Mouse (Mus musculus): ENCODE results near the gene Slc27a3. TPM values are rescaled to one million over a fixed set of nuclear protein-coding genes. Genes with fewer than 3 reads are reported as not detected.
"Not testable (repeated sequence)": the region's sequence is repeated elsewhere in the genome, so short reads cannot be mapped to it uniquely, and the experiment has no call there.

Slc27a3 gene
- polyA plus RNA-seq, 1 experiment from 2014 or later: 5.7 TPM

- Histone ChIP-seq H3K27me3 (ENCODE audit: control insufficient read depth, insufficient read depth, low read length) (no peaks in the 10 kb centered on the region), H3K4me2 (no peak overlapping the region), H3K27ac (ENCODE audit: low read depth, low read length) (no peak overlapping the region), H3K4me1 (ENCODE audit: control insufficient read depth, insufficient read depth, low read length) (no peaks in the 10 kb centered on the region), H3K9me3 (replicated peaks; ENCODE audit: control insufficient read depth, low read length) (no peaks in the 10 kb centered on the region), H3K9ac (ENCODE audit: low read depth, low read length) (no peak overlapping the region), H3K4me3 (ENCODE audit: low read depth, low read length) (no peak overlapping the region), H3K36me3 (ENCODE audit: control insufficient read depth, insufficient read depth, low read length) (peaks cover 31% of the 10 kb centered on the region)
- 95% methylated on average over 4 of the region's 4 CpGs for WGBS (ENCODE audit: insufficient replicate concordance)
- ATAC-seq (replicated peaks; ENCODE audit: insufficient number of reproducible peaks, low FRiP score, low TSS enrichment): no peak
Observed at GRCm38 (mm10) chr3:90347847-90348246, 41.9 kb downstream of the Slc27a3 start.

GRCm38 (mm10) chr3:90342853-90343252, 46.9 kb downstream of the Slc27a3 start:
- not testable (repeated sequence) for H3K9me3 ChIP-seq (replicated peaks; ENCODE audit: control insufficient read depth, low read length); H3K4me3 ChIP-seq (ENCODE audit: low read depth, low read length); ATAC-seq (replicated peaks; ENCODE audit: insufficient number of reproducible peaks, low FRiP score, low TSS enrichment); H3K27me3 ChIP-seq (ENCODE audit: control insufficient read depth, insufficient read depth, low read length); H3K9ac ChIP-seq (ENCODE audit: low read depth, low read length); H3K27ac ChIP-seq (ENCODE audit: low read depth, low read length); H3K4me2 ChIP-seq; H3K4me1 ChIP-seq (ENCODE audit: control insufficient read depth, insufficient read depth, low read length)
- peaks cover 17% of the 10 kb centered on the region for H3K36me3 ChIP-seq (ENCODE audit: control insufficient read depth, insufficient read depth, low read length)
- WGBS (ENCODE audit: insufficient replicate concordance): 64% methylated on average over 2 of the region's 2 CpGs

- H3K36me3 ChIP-seq (ENCODE audit: control insufficient read depth, insufficient read depth, low read length): peaks cover 11% of the 10 kb centered on the region
- no peaks in the 10 kb centered on the region for H3K9me3 ChIP-seq (replicated peaks; ENCODE audit: control insufficient read depth, low read length)
- H3K9ac ChIP-seq (ENCODE audit: low read depth, low read length): no peak overlapping the region
- H3K27me3 ChIP-seq (ENCODE audit: control insufficient read depth, insufficient read depth, low read length): no peaks in the 10 kb centered on the region
- no peak for ATAC-seq (replicated peaks; ENCODE audit: insufficient number of reproducible peaks, low FRiP score, low TSS enrichment)
- H3K27ac ChIP-seq (ENCODE audit: low read depth, low read length): no peak overlapping the region
- H3K4me2 ChIP-seq: no peak overlapping the region
- H3K4me1 ChIP-seq (ENCODE audit: control insufficient read depth, insufficient read depth, low read length): no peaks in the 10 kb centered on the region; the same call in 1 of the 2 replicates
- no peak overlapping the region for H3K4me3 ChIP-seq (ENCODE audit: low read depth, low read length)
Observed at GRCm38 (mm10) chr3:90340177-90340576, 49.6 kb downstream of the Slc27a3 start.

- WGBS (ENCODE audit: insufficient replicate concordance): 73% methylated on average over 3 of the region's 3 CpGs
- H3K4me3 ChIP-seq (ENCODE audit: low read depth, low read length): no peak overlapping the region
- H3K9ac ChIP-seq (ENCODE audit: low read depth, low read length): no peak overlapping the region
- H3K27ac ChIP-seq (ENCODE audit: low read depth, low read length): no peak overlapping the region
- no peak for ATAC-seq (replicated peaks; ENCODE audit: insufficient number of reproducible peaks, low FRiP score, low TSS enrichment)
- no peak overlapping the region for H3K4me2 ChIP-seq
- no peaks in the 10 kb centered on the region; the same call in 1 of the 2 replicates for H3K4me1 ChIP-seq (ENCODE audit: control insufficient read depth, insufficient read depth, low read length)
- H3K36me3 ChIP-seq (ENCODE audit: control insufficient read depth, insufficient read depth, low read length): peaks cover 11% of the 10 kb centered on the region
- no peaks in the 10 kb centered on the region for H3K9me3 ChIP-seq (replicated peaks; ENCODE audit: control insufficient read depth, low read length)
- H3K27me3 ChIP-seq (ENCODE audit: control insufficient read depth, insufficient read depth, low read length): no peaks in the 10 kb centered on the region
Observed at GRCm38 (mm10) chr3:90338190-90338589, 51.5 kb downstream of the Slc27a3 start.

- Histone ChIP-seq H3K36me3 (ENCODE audit: control insufficient read depth, insufficient read depth, low read length) (no peaks in the 10 kb centered on the region), H3K9me3 (replicated peaks; ENCODE audit: control insufficient read depth, low read length) (no peaks in the 10 kb centered on the region), H3K4me1 (ENCODE audit: control insufficient read depth, insufficient read depth, low read length) (no peaks in the 10 kb centered on the region; the same call in 1 of the 2 replicates), H3K9ac (ENCODE audit: low read depth, low read length) (no peak overlapping the region), H3K4me2 (no peak overlapping the region), H3K4me3 (ENCODE audit: low read depth, low read length) (no peak overlapping the region), H3K27ac (ENCODE audit: low read depth, low read length) (no peak overlapping the region), H3K27me3 (ENCODE audit: control insufficient read depth, insufficient read depth, low read length) (no peaks in the 10 kb centered on the region)
- no peak for ATAC-seq (replicated peaks; ENCODE audit: insufficient number of reproducible peaks, low FRiP score, low TSS enrichment)
Observed at GRCm38 (mm10) chr3:90335517-90335916, 54.2 kb downstream of the Slc27a3 start.

Other genes with a start within 250 kb of the Slc27a3 start
- 1,012 and 1,016 TPM in 2 replicates for gene Rps27, start 176.3 kb downstream of the Slc27a3 start, polyA plus RNA-seq (2014; fragmentation: Nextera tagmentation; extraction: Ambion mirVana)
- gene Rab13, start 176.2 kb downstream of the Slc27a3 start, polyA plus RNA-seq (2014; fragmentation: Nextera tagmentation; extraction: Ambion mirVana): 16.6 and 21.8 TPM in 2 replicates
- 90.7 and 95.8 TPM in 2 replicates for gene Jtb, start 158.3 kb downstream of the Slc27a3 start, polyA plus RNA-seq (2014; fragmentation: Nextera tagmentation; extraction: Ambion mirVana)
- 2.3 and 2.6 TPM in 2 replicates for gene Creb3l4, start 146.4 kb downstream of the Slc27a3 start, polyA plus RNA-seq (2014; fragmentation: Nextera tagmentation; extraction: Ambion mirVana)
- 74.0 and 80.8 TPM in 2 replicates for gene Slc39a1, start 141.8 kb downstream of the Slc27a3 start, polyA plus RNA-seq (2014; fragmentation: Nextera tagmentation; extraction: Ambion mirVana)
- 7.5 and 11.6 TPM in 2 replicates for gene Crtc2, start 135.8 kb downstream of the Slc27a3 start, polyA plus RNA-seq (2014; fragmentation: Nextera tagmentation; extraction: Ambion mirVana)
- 4.1 and 4.4 TPM in 2 replicates for gene Dennd4b, start 124.8 kb downstream of the Slc27a3 start, polyA plus RNA-seq (2014; fragmentation: Nextera tagmentation; extraction: Ambion mirVana)
- gene Gatad2b, start 96.8 kb downstream of the Slc27a3 start, polyA plus RNA-seq (2014; fragmentation: Nextera tagmentation; extraction: Ambion mirVana): 8.4 and 14.3 TPM in 2 replicates
- 25.3 and 26.9 TPM in 2 replicates for gene Ints3, start 43.7 kb upstream of the Slc27a3 start, polyA plus RNA-seq (2014; fragmentation: Nextera tagmentation; extraction: Ambion mirVana)
- 5.3 and 8.1 TPM in 2 replicates for gene Npr1, start 75.9 kb upstream of the Slc27a3 start, polyA plus RNA-seq (2014; fragmentation: Nextera tagmentation; extraction: Ambion mirVana)
- gene Ilf2, start 86.2 kb upstream of the Slc27a3 start, polyA plus RNA-seq (2014; fragmentation: Nextera tagmentation; extraction: Ambion mirVana): 148 and 151 TPM in 2 replicates
- 76.0 TPM in 2 replicates for gene Snapin, start 101.1 kb upstream of the Slc27a3 start, polyA plus RNA-seq (2014; fragmentation: Nextera tagmentation; extraction: Ambion mirVana)
- 70.3 and 73.9 TPM in 2 replicates for gene Chtop, start 119.6 kb upstream of the Slc27a3 start, polyA plus RNA-seq (2014; fragmentation: Nextera tagmentation; extraction: Ambion mirVana)
- gene S100a1, start 124.5 kb upstream of the Slc27a3 start, polyA plus RNA-seq (2014; fragmentation: Nextera tagmentation; extraction: Ambion mirVana): 137 and 138 TPM in 2 replicates
- 59.7 and 65.4 TPM in 2 replicates for gene S100a13, start 124.5 kb upstream of the Slc27a3 start, polyA plus RNA-seq (2014; fragmentation: Nextera tagmentation; extraction: Ambion mirVana)
- not detected in 2 replicates for gene S100a14, start 136.9 kb upstream of the Slc27a3 start, polyA plus RNA-seq (2014; fragmentation: Nextera tagmentation; extraction: Ambion mirVana)
- 26.9 and 28.4 TPM in 2 replicates for gene S100a16, start 147.3 kb upstream of the Slc27a3 start, polyA plus RNA-seq (2014; fragmentation: Nextera tagmentation; extraction: Ambion mirVana)
- gene S100a3, start 170.6 kb upstream of the Slc27a3 start, polyA plus RNA-seq (2014; fragmentation: Nextera tagmentation; extraction: Ambion mirVana): 0.24 TPM in 1 of 2 replicates, not detected in the other
- not detected in 2 replicates for gene S100a2, start 200.3 kb upstream of the Slc27a3 start, polyA plus RNA-seq (2014; fragmentation: Nextera tagmentation; extraction: Ambion mirVana)
- gene Gm42674, start 212.0 kb upstream of the Slc27a3 start, polyA plus RNA-seq (2014; fragmentation: Nextera tagmentation; extraction: Ambion mirVana): not detected in 2 replicates
- gene S100a4, start 213.8 kb upstream of the Slc27a3 start, polyA plus RNA-seq (2014; fragmentation: Nextera tagmentation; extraction: Ambion mirVana): 3.4 and 3.5 TPM in 2 replicates
- not detected in 2 replicates for gene S100a5, start 218.6 kb upstream of the Slc27a3 start, polyA plus RNA-seq (2014; fragmentation: Nextera tagmentation; extraction: Ambion mirVana)
- 43.6 and 44.5 TPM in 2 replicates for gene S100a6, start 222.9 kb upstream of the Slc27a3 start, polyA plus RNA-seq (2014; fragmentation: Nextera tagmentation; extraction: Ambion mirVana)

Measured in heart, embryonic 11.5 days (tissue).